Mouse (Mus musculus) gastrocnemius, adult 2 months (tissue): ENCODE measurements around the gene Wfikkn1. TPM values are rescaled to one million over a fixed set of nuclear protein-coding genes. Genes with fewer than 3 reads are reported as not detected.
"Not testable (repeated sequence)": the region's sequence is repeated elsewhere in the genome, so short reads cannot be mapped to it uniquely, and the experiment has no call there.

Source experiments
- DNase-seq: peaks from one replicate; pipeline ENCODE4 v3.0.0; 2022
- H3K27ac ChIP-seq: fragments of 200-600 bp; 2 replicates; pipeline ENCODE4 v1.8.1; 2022; ENCODE audit warnings: mild to moderate bottlenecking
- H3K4me3 ChIP-seq: fragments of 200-600 bp; 2 replicates; pipeline ENCODE4 v1.8.1; 2022; ENCODE audit warnings: mild to moderate bottlenecking, moderate library complexity
- CTCF ChIP-seq: fragments of 200-600 bp; IDR thresholded peaks from 2 replicates; pipeline ENCODE4 v1.8.1; 2022; ENCODE audit warnings: antibody characterized with exemption, mild to moderate bottlenecking, moderate library complexity
- intact Hi-C: fragments of 180-260 bp; cut with DNase I; formaldehyde crosslinking; loops from one replicate; pipeline ENCODE4 v1.15.1; 2025
- total RNA-seq, 2 experiments: library from RNA; stranded (reverse); gene quantifications; 2 replicates each; pipeline ENCODE4 v1.2.3; 2021

Wfikkn1 gene
- total RNA-seq, 2 experiments from 2014 or later = 0.26 to 0.75 TPM

- intact Hi-C loops = no loop called here
- DNase-seq = no peak
- TF ChIP-seq CTCF = no peak
- Histone ChIP-seq H3K27ac (peak overlapping the region; percentile 97), H3K4me3 (no peak overlapping the region)
These were observed 7.1 kb downstream of the Wfikkn1 start for GRCm38 (mm10) chr17:25873405-25874147.

DNA sequence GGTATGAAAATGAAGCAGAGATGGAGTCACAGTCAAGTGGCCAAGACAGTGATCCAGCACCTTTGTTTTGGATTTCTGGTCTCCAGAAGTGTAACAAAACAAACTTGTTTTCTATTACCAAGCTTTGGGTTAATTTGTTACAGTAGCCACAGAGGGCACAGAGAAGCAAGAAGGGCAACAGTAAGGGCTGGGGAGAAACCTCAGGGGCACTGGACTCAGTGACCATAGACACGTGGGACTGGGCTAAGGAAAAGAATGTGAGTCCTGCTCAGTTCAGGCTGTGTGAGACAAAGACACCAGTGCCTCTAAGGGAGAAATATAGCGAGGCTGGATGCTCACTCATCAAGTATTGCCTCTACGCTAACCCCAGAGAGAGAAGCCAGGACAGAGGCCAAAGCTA lies 8.0 kb downstream of the Wfikkn1 start:
- Histone ChIP-seq H3K4me3 (no peak overlapping the region), H3K27ac (no peak overlapping the region)
- intact Hi-C loops = no loop called here
- no peak for TF ChIP-seq CTCF
- no peak for DNase-seq

DNA sequence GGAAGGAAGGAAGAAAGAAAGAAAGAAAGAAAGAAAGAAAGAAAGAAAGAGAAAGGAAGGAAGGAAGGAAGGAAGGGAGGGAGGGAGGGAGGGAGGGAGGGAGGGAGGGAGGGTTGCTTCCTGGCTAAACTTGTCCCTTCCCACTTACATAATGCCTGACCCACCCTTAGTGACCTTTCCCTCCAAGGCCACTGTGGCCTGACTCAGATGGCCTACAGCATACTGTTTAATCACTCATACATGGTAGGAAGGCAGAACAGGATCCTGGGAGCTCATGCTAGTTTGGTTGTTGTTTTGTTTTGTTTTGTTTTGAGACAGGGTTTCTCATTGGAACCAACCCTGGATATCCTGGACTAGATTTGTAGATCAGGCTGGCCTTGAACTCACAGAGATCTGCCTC lies 9.1 kb downstream of the Wfikkn1 start:
- intact Hi-C loops, H3K4me3 ChIP-seq, H3K27ac ChIP-seq, DNase-seq: not testable (repeated sequence)

- H3K27ac ChIP-seq = peak overlapping the region; percentile 99; the same call in 1 of the 2 replicates
- no peak for DNase-seq
- TF ChIP-seq CTCF = no peak
- no peak overlapping the region for H3K4me3 ChIP-seq
- intact Hi-C loops = loop anchor here (5.0 kb wide), 1 partner anchor 38 kb away; the partner anchor contains the start of gene Stub1
These were observed 10.7 kb downstream of the Wfikkn1 start for GRCm38 (mm10) chr17:25869954-25870353.

- DNase-seq = no peak
- intact Hi-C loops = loop anchor here (5.0 kb wide), 1 partner anchor 37 kb away; the partner anchor contains the start of gene Stub1
- no peak for TF ChIP-seq CTCF
- Histone ChIP-seq H3K27ac (peak overlapping the region; percentile 99), H3K4me3 (no peak overlapping the region)
These were observed 11.2 kb downstream of the Wfikkn1 start for GRCm38 (mm10) chr17:25869498-25869897.

DNA sequence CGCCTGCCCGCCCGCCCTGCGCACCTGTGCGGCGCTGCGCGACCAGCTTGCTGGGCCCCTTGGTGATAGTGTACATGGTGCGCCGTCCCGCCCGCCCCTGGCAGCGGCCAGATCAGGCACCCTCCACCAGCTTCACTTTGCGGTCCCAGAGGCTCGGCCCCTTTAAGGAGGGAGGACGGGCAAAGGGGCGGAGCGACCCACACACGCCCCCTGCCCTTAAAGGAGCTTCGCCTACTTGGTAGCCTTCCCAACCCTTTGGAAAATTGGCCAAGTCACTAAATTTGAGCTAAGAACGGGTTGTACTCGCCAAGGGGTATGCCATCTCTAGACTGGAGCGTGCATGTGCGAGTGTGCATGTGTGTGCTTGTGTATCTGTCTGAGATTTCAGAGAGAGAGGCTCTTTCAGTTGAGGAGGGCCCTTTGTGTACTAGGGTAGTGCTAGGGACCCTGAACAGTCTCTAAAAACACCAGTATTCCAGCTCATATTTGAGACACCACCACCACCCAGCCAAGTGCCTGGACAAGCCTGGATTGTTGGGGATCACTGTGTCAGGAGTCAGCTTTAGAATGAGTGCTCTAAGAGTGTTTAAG lies 12.0 kb downstream of the Wfikkn1 start, which contains the start of gene Mcrip2:
Mcrip2 (minus strand) TSS at position 164 of the 591 bp plus-strand sequence.
- 0 out of 2 replicates have a peak, but pooled peaks have one; percentile 11 for TF ChIP-seq CTCF
- intact Hi-C loops = loop anchor here (5.0 kb wide), 1 partner anchor 36 kb away; the partner anchor contains the start of gene Stub1
- Histone ChIP-seq H3K4me3 (peak within 1 kb of the TSS; percentile 85), H3K27ac (peak within 1 kb of the TSS; percentile 99)
- DNase-seq = peak; percentile 92

DNA sequence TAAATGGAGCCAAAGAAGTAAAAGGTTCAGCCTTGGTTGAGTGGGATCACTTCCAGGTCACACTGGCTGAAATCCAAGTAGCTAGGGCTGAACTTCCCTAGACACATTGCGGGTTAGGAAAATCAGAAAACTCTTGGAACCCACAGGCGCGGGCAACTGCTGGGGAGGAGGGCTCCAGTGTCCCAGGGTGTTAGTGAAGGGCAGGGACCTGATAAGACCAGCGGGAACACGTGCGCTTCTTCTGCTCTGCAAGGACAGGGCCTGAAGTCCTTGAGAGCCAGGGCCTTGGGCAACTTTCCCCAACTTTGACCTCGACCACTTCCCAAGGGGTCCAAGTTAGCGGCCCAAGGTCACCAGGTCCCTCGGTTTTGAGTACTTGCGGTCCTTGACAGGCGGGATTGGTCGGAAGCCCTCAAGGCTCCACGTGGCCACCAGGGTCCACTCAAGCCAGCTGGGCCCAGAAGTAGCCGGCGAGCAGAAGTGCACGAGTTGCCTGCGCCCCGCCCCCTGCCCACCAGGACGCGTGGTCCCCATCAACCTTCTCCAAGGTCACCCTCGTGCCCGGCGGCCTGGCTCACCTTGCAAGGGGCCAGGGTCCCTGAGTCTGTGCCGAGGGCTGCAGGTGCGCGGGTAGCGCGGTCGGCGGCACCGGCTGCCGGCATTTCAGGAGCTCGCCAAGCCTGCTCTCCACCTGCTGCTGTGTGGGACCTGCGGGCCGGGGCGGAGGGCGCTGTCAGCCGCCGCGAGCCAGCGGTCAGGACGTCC lies 12.6 kb downstream of the Wfikkn1 start:
- H3K27ac ChIP-seq = peak overlapping the region; percentile 99
- TF ChIP-seq CTCF = no peak
- intact Hi-C loops = loop anchor here (5.0 kb wide), 1 partner anchor 36 kb away; the partner anchor contains the start of gene Stub1
- DNase-seq = peak; percentile 84
- H3K4me3 ChIP-seq = peak overlapping the region; percentile 85

DNA sequence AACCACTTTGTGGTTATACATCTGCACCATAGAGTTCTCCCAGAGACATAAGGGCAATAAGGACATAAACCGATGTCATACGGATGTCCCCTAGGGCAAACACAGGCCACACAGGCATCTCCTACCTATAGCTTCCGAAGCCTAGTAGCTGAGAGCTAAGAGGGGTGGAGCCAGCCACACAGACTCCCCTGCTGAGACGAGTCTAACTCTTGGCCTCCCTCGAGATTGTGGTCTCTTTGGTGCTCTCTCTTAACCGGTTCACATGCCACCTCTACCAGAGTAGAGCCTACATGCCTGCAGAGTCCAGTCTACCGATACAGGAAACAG lies 13.2 kb downstream of the Wfikkn1 start:
- Histone ChIP-seq H3K4me3 (peak overlapping the region; percentile 85), H3K27ac (peak overlapping the region; percentile 99)
- intact Hi-C loops = loop anchor here (5.0 kb wide), 1 partner anchor 35 kb away; the partner anchor contains the start of gene Stub1
- no peak for TF ChIP-seq CTCF
- DNase-seq = no peak

DNA sequence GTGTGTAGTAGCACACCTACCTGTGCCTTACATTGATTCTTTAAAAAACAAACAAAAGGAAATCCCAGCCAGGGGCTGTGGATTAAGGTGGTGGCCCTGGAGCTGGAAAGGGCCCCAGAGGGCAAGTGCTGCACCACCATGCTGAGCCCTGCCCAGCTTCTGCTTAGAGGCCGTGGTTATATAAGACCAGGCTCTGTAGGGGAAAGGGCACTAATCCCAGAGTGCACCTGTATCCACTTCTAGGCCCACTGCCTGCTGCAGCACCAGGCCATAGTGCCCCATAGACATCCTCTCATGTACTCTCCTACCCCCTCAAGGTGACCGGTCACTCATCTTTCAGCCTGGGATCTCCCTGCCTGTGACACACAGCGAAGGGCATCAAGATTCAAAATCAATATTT lies 14.5 kb downstream of the Wfikkn1 start:
- no peak for DNase-seq
- Histone ChIP-seq H3K4me3 (peak overlapping the region; percentile 85), H3K27ac (peak overlapping the region; percentile 99)
- TF ChIP-seq CTCF = no peak
- intact Hi-C loops = loop anchor here (5.0 kb wide), 1 partner anchor 34 kb away; the partner anchor contains the start of gene Stub1

DNA sequence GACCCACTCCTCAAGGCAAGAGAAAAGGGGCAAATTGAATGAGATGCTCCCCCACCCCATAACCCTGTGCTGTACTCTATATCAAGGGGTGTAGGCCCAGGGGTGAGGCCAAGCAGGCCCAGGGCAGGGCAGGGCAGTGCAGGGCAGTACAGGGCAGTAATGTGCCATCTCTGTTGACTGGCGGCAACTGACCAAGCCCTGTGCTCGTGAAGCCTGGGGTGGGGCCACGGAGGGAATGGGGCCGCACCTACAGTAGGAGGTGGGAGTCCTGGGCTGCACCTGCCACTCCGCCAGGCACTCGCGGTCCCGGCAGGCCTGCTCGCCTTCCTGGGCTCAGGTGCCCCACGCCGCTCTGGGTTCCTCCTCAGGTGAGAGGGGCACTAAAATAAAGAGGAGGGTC lies 15.4 kb downstream of the Wfikkn1 start:
- Histone ChIP-seq H3K27ac (peak overlapping the region; percentile 99; the same call in 1 of the 2 replicates), H3K4me3 (peak overlapping the region; percentile 21)
- TF ChIP-seq CTCF = no peak
- no peak for DNase-seq
- intact Hi-C loops = loop anchor here (5.0 kb wide), 1 partner anchor 33 kb away; the partner anchor contains the start of gene Stub1

GRCm38 (mm10) chr17:25864311-25864710 lies 16.3 kb downstream of the Wfikkn1 start:
- Histone ChIP-seq H3K4me3 (no peak overlapping the region), H3K27ac (no peak overlapping the region)
- peak; percentile 24 for DNase-seq
- intact Hi-C loops = no loop called here
- no peak for TF ChIP-seq CTCF

- DNase-seq = peak; percentile 26
- TF ChIP-seq CTCF = no peak
- no peak overlapping the region for H3K4me3 ChIP-seq
- intact Hi-C loops = no loop called here
- H3K27ac ChIP-seq = no peak overlapping the region
These were observed 17.0 kb downstream of the Wfikkn1 start for GRCm38 (mm10) chr17:25863681-25864080.
